Mouse (Mus musculus) telencephalon, adult 2 months (tissue): ENCODE results near the gene Cdc26.

Experiments used
- DNase-seq: peaks from one replicate; pipeline ENCODE4 v3.0.0-alpha.2; 2011; ENCODE audit warnings: low read depth, low spot score

The Cdc26 gene

DNA sequence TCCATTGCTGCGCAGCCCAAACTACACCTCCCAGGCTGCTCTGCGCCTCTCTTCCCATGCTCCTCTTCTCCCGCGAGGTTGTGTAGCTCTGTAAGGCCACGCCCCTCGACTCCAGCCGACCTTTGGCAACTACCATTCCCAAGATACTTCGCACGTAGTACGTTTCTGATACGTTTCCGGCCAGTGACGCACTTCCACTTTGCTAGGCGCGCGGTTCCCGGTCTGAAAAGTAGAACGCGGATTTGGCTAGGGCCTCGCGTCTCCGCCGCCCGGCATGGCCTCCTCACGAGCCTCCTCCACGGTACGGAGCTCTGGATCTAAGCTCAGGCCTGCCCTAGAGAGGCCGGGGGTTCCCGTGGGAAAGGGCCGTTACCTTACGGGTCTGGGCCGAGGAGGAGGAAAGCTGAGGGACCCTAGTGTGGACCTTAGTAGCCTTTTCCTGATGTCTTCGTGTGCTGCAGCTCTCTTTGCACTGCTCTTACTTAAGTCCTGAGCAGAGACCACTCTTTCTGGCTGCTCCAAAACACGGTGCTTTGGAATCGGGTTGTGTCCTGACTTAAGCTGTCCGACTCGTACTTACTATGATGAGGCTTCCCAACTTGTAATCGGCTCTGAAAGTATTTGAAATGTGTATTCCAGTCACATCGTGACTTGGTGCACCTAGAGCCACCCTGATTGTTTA lies at the start of gene Cdc26, which contains the start of gene Prpf4:
Gene Cdc26, minus strand, starts transcription at position 42 of the 682 bp plus-strand sequence.
Gene Prpf4, plus strand, starts transcription at position 197 of the 682 bp plus-strand sequence.
- peak; percentile 99 for DNase-seq

DNA sequence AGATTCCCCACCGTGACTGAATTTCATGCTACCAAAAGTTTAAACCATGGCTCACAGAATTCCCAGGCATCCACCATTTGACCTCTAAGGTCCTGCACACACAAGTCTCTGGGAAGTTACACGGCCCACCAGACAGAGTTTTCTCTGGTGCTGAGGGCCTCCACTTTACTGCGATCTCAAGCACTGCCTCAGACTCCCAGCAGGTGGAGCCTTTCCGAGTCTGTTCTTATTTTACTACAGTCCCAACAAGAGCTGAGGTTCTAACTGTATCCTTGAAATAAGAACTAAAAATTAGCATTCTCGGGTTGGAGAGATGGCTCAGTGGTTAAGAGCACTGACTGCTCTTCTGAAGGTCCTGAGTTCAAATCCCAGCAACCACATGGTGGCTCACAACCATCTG lies 46.6 kb upstream of the Cdc26 start:
- DNase-seq: peak; percentile 10

DNA sequence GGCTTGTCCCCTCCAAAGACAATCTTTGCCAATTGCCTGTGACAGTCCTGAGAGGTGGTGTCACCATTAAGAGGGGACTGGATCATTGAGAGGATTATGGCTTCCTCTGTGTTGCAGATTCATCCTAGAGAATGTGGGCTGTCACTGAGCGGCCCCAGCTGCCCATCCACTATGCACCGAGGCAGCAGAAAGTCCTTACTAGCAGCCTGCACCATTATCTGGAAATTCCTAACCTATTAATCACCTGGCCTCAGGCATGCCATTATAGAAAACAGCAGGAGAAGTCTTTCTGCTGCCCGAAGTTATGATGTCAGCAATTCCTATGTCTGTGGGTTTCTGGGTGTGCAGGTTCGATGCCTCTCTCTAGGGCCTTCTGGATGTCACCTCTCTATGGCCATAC lies 32.5 kb upstream of the Cdc26 start:
- no peak for DNase-seq

DNA sequence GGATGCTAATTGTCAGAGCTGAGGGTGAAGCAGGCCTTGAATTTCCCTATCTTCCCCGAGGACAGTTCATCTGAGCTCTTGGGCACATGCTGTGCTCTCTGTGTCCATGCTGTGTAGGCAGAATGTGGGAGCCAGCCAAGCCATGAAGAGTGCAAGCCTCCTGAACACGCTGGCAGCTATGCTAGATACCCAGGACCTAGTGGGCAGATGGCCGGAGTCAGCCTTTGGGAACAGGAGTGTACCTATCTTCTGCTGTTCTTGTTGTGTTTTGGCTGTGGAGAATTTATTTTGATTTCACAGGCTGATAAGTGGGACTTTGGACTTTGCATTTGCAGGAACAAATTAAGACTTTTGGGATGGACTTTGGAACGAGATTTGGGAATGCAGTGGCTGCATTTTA lies 32.1 kb upstream of the Cdc26 start:
- DNase-seq: no peak

DNA sequence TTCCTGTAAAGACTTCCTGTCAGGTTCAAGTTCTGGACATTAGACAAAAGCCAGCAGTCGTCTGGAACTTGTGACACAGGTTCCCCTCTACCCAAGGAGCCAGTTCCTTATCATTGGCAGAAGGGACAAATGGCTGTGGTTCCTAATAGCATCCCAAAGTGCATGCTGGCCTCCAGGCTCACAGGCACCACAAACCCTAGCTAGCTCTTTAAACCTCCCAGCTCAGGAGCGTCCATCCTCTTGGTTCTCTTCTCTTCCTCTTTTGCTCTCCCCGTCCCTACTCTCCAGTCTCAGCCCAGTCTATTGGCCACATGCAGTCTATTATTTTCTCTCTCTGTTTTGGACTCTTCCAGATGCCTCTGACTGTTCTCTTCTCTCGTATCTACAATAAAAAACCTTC lies 31.4 kb upstream of the Cdc26 start:
- DNase-seq: no peak

DNA sequence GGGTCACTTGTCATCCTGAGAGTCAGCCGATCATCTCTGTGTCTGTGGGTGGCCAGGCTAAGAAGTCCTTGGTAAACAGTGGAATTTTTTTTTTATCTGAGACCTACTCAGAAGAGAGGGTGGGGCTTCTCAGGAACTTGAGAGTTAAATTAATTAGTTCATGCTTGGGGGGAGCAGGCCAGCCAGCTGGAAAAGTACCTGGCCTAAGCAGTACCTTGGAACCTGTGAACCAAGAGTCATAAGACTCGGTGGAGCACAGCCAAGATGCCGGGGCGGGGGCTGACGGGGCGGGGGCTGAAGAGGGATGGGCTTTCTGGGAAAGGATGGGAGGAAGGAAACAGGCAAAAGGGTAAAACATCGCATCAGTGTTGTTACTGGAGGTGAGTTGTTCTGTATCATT lies 29.4 kb upstream of the Cdc26 start:
- no peak for DNase-seq

DNA sequence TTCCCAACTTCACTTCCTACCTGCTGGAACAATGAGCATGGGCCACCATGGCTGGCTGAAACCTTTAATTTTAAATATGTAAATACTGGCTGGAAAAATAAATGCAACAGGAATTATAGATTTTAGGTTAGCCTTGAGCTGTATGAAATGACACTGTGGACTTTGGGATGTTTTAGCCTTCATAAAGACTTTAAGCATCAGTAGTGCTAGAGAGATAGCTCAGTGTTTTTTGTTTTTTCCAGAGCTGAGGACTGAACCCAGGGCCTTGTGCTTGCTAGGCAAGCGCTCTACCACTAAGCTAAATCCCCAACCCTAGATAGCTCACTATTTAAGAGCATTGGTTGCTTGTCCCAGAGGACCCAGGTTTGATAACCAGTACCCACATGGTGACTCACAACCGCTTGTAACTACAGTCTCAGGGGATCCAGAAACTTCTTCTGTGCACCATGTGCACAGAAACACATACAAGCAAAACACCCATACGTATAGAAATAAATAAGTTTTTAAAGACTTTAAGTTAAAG lies 28.9 kb upstream of the Cdc26 start:
- DNase-seq: no peak

DNA sequence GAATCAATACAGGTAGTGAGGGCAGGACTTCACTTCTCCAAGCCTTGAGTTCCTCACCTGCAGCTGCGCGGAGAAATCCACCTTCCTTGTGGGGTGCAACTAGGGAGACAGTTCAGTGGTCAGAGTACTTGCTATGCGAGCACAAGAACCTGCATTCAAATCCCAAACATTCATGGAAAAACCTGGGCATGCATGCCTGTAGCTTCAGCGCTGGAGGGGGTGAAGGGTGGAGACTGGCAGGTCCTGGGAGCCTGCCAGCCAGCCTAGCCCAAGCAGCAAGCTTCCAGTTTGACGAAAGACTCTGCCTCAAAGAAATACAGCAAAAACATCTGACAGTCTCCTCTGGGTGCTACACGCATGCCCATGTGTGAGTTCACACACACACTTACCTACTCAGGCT lies 26.6 kb upstream of the Cdc26 start, which contains the start of gene Rnf183:
Gene Rnf183, minus strand, starts transcription at position 172 of the 400 bp plus-strand sequence.
- no peak for DNase-seq

DNA sequence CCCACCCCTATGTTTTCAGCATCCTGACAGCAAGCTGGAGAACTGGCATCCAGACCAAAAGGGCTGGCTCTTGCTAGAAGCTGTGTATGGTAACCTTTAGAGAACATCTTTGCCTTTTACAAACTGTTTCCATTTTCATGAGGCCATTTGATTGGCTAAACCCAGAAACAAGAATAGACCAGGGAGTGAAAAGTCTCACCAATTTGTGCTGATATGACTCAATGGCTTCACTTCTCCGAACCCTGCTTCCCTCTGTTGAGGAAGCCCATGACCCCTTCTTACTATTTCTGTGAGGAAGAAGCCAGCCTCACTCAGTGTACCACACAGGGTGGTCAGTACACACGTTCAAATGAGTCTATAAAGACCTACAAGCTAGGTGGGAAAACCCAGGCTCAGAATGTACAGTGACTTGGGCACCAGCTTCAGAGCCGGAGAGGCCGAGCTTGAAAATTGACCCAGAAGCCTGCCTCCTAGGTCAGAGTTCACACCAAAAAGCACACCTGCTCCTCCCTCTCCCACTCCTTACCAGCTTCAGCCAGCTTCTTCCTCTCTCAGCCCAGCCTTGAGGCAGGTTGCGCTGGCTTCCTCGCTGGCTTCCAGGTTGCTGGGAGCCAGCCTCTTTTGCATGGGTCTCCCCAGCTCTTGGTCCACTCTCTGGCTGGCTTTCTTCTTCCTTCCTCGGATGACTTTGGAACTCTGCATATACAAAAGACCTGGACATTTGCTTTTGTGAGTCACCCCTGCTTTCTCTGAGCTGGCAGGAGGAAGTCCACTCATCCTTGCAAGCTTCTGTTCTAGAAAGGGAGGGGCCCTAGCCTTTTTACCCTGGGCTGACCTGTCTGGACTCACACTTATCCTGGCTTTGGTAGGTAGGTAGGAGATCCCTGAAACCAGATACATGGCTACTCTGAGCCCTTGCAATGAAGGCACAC lies 25.8 kb upstream of the Cdc26 start:
- DNase-seq: no peak

DNA sequence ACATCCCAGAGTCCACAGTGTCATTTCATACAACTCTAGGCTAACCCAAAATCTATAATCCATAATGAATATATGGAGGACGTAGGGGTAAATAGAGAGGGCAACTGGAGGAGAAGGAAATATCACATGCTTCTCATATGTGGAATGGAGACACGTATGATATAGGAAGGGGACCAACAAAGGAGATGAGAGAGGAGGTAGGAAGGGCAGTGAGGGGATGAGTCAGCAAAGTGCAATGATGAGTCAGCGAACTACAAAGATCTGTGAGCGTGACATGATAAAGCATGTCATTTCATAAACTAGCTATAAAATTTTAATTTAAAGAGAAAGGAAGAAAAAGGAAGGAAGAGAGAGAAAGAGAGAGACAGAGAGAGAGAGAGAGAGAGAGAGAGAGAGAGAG lies 23.1 kb upstream of the Cdc26 start:
- no peak for DNase-seq

DNA sequence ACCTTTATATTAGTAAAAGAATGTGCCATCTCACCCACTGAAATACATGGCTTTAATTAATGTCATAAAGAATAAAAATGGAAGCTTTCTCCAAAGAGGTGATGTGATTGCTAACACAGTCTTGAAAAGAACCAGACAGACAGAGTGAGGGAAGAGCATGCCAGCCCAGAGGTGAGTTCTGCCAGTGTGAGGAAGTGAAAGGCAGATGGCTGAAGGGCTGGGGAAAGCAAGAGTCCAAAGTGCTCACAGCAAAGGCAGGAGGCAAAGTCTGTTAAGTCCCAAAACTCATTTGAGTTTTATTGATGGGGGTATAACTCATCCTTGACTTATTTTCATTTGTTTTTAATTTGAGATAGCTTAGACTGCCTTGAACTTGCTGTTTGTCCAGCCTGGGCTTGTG lies 22.2 kb upstream of the Cdc26 start:
- no peak for DNase-seq

DNA sequence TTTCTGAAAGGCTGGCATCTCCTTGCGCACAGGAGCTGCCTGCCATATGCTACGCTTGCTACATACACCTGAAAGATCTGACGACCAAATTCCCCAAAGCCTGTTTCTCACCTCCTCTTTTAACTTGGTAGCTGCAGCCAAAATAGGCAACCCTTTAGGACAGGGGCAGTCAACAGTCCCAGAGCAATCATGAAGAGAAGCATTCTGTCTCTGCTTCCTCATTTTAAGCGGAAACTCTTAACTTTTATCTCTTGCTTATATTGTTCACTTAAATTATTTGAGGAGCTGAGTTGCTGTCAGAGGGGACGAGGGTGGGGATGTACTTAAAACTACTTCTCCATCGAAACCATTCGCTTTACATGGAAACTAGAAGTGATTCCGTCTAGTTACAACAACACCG lies 21.2 kb upstream of the Cdc26 start:
- no peak for DNase-seq

DNA sequence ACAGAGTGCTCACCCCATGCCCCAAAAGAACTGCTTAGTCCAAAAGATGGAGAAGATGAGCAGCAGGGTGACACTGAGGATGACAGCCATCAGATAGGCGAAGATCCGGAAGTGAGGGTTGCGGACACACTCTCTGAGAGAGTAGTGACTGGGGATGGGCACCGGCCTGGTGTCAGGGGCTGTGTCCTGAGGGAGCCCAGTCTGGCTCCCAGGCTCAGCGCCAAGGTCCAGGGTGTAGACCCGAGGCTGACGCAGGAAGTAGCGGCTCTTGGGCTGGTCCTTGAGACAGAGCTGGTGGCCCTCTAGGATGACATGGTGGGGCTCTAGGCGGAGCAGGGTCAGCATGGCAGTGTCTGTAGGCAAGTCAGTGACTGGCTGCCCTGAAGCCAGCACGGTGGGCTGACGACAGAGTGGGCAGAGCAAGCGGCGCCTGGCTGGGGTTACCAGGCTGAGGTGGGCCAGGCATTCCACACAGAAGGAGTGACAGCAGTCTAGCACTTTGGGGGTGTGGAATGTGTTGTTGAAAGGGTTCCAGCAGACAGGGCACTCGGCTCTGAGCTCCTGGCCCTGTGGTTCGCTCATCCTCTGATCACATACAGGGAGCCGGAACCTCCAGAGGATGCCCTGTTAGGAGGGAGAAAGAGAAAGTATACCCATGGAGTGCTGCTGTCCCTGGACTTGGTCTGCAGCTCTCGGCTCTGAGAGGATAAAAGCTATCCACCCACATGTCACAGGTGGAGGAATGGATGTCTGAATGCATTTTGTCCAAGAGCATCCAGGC lies 19.7 kb upstream of the Cdc26 start:
- DNase-seq: no peak

DNA sequence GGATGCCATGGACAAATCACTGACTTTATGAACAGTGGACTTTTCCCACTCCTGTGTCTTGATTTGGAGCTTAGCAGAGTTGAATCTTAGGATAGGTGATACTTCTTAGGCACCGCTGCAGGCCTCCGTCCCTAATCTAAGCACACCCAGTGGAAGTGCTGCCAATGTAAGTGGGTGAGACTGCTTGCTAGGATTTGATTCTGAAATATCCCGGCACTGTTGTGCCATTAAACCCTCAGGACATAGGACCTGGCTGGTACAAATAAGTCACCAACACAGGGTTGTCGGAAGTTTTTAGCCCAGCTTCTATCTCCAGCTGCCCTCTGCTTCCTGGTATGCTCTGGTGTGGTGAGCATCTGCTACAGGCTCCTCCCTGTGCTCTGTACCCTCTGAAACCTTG lies 17.4 kb upstream of the Cdc26 start:
- no peak for DNase-seq

DNA sequence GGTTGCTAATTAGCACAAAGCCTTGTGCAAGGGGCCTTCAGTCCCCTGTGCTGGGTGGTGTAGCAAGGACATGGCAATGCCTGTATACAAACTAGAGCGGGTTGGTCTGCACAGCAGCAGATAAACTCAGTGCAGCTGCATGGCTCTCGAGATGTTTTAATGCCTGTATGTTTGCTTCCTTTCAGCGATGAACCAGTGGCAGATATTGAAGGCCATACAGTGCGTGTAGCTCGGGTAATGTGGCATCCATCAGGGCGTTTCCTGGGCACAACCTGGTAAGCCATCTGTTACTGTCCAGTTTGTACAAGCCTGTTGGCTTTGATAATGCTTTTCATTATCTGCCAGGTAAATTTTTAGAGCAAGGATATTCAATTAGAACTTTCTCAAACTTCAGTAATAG lies 10.6 kb upstream of the Cdc26 start:
- no peak for DNase-seq

DNA sequence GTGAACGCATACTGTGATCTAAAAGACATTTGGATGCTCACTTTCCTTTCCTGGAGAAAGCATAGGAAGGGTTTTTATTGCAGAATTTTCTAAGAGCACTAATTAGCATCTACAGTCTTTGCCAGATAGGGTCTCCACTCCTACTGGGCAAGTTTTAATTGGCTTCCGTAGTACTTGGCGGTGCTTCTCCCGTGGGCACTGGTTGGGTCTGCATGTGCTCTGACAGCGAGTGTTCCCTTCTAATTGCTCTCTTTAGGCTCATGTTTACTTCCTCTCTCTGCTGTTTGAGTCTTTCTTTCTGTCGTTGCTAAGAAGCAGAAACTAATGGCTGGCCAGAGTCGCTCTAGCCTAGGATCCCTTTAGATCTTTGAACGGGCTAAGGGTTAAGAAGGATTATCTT lies 10.0 kb upstream of the Cdc26 start:
- no peak for DNase-seq

DNA sequence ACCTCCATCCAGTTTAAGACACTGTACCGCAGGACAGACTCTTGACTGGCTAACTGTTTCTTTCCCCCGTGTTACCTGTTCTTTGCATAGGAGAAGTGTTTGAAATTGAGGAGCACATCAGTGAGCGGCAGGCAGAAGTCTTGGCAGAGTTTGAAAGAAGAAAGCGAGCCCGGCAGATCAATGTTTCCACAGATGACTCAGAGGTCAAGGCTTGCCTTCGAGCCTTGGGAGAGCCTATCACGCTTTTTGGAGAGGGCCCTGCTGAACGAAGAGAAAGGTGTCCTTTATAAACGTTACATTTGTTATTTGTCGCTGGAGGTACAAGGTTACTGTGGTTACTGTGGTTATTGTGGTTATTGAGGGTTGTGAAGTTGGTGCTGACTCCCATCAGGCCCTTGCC lies 3.2 kb upstream of the Cdc26 start:
- DNase-seq: no peak

DNA sequence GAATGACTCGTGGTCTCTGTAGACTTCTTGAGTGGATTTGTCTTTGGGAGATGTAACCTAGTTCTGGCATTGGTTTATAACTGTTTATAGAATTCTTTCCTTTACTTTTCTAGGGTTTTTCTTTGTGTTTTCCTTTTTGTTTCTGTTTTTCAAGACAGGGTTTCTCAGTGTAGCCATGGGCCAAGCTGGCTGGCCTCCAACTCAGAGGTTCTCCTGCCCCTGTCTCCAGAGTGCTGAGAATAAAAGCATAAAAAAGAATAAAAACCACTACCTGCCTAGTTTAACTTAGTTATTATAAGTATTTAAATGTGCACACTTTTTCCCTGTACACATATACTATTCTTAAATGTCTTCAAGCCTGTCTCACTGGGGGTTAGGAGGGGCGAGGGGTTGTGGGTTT lies 1.9 kb upstream of the Cdc26 start:
- DNase-seq: no peak

DNA sequence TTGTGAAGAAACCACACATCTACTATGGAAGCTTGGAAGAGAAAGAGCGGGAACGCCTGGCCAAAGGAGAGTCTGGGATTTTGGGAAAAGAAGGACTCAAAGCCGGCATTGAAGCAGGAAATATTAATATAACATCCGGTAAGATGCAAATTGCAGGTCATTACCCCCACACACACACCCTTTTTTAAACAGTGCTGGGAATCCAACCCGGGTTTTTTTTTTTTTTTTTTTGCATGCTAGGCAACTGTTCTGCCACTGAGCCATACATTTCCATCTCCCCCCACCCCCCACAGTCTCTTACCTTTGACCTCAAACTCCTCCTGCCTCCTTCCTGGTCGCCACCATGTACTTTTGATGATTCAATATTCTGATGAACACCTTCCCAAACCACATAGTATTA lies 1.2 kb upstream of the Cdc26 start:
- no peak for DNase-seq

DNA sequence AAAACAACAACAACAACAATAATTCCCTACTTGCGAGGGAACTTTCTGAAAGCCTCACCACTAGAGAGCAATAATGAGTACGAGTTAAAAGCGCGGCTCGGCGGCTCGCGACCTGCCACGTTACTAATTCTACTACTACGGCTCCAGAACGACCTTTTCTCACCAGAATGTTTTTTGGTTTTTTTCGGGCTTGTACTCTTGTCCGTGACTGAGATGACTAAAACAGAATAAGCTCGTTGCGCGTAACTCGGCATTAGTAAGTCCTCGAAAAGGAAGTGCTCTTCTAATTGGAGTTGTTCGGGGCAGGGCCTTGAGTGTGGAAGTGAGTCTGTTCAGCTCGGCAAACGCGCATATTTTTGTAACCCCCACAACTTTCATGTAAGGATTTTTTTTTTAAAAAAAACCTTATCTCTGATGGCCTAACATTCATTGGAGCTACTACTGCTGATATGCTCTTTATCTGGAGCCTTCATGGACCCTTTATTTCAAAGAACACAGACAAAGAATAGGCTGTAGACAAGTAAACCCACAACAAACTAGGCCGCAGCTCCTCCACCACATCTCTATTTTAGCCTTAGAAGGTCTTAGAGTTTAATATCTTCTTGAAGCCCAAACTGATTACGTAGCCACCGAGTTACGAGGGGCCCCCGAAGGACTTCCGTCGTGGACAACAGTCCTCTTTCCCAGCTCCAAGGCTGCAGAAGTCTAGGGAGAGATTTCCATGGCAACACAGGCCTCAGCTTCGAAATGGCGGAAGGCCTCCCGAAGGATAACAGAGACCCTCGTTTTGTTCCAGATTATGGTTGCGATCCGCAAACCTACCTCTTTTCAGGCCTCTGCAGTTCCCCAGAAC lies 486 bp downstream of the Cdc26 start:
- DNase-seq: peak; percentile 49

DNA sequence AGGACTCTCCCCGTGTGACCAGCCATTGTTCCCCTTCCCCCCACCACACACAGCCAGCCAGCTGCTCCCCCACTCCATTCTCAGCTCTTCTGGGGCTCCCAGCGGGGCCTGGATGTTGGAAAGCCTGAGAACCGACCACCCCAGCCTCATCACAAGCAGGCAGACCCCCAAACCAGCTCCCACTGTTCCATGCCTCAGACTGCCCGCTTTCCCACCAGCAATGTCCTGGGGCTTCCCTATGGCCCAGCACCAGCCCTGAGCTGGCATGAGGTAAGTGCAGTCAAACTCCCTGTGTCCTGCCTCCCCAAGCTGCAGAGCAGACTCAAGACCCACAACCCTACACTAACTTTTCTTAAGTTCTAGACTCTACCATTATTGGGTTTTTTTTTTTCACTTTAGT lies 2.3 kb downstream of the Cdc26 start:
- DNase-seq: no peak
